Mouse (Mus musculus): ENCODE results near the gene Fbxo24. TPM values are rescaled to one million over a fixed set of nuclear protein-coding genes. Genes with fewer than 3 reads are reported as not detected.
A peak's percentile ranks its signal among the peaks of the same experiment; 100 is the strongest.

The Fbxo24 gene
- total RNA-seq, 2 experiments from 2014 or later = not detected

GRCm38 (mm10) chr5:137609292-137609691 is 19.5 kb downstream of the Fbxo24 start:
- no peak for ATAC-seq (replicated peaks; ENCODE audit: low FRiP score, poor library complexity, severe bottlenecking)

- no peak for ATAC-seq (replicated peaks; ENCODE audit: low FRiP score, poor library complexity, severe bottlenecking)
These were observed 20.1 kb downstream of the Fbxo24 start for GRCm38 (mm10) chr5:137608654-137609190.

GRCm38 (mm10) chr5:137607860-137608653 is 20.7 kb downstream of the Fbxo24 start:
- no peak for ATAC-seq (replicated peaks; ENCODE audit: low FRiP score, poor library complexity, severe bottlenecking)

- no peak for ATAC-seq (replicated peaks; ENCODE audit: low FRiP score, poor library complexity, severe bottlenecking)
These were observed 27.5 kb downstream of the Fbxo24 start for GRCm38 (mm10) chr5:137601365-137601729.

DNA sequence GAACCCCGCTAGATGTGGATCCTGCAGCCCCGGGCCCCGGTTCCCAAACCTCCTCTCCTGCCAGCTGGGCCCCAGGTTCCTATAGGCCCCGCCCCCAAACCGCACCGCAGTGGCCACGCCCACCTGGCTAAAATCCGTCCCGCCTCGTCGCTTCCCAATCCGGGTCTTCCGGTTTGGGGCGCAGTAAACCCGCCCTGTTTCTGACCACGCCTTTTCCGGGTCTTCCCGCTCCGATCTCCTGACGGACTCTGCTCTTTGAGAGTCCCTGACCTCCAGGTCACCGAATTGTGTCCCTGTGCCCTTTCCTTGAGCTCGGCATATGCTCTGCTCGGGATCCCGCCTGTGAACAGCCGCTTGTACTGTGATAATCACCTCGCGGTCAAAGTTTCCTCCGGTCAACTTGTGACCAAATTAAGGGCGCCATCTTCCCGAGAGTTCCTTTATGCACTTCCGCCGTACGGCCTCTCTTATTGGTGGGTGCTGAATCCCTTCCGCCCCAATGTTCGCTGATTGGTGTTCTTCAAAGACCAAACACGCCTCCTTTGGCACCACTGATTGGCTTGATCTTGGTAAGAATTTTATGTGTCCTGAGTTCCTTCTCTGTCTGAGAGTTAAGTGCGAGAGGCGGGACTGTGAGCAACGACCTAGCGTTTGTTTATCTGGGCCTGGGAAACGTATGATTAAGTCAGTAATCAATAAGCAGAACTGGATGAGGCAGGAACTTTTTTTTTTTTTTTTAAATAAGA is 28.0 kb downstream of the Fbxo24 start, which contains the start of gene Mospd3:
TSS of gene Mospd3 (minus strand) at position 440 of the 746 bp plus-strand sequence.
- peak; percentile 90 for ATAC-seq (replicated peaks; ENCODE audit: low FRiP score, poor library complexity, severe bottlenecking)

- peak; percentile 28 for ATAC-seq (replicated peaks; ENCODE audit: low FRiP score, poor library complexity, severe bottlenecking)
These were observed 28.6 kb downstream of the Fbxo24 start for GRCm38 (mm10) chr5:137600281-137600618.

GRCm38 (mm10) chr5:137599600-137599999 is 29.2 kb downstream of the Fbxo24 start:
- ATAC-seq (replicated peaks; ENCODE audit: low FRiP score, poor library complexity, severe bottlenecking) = no peak

DNA sequence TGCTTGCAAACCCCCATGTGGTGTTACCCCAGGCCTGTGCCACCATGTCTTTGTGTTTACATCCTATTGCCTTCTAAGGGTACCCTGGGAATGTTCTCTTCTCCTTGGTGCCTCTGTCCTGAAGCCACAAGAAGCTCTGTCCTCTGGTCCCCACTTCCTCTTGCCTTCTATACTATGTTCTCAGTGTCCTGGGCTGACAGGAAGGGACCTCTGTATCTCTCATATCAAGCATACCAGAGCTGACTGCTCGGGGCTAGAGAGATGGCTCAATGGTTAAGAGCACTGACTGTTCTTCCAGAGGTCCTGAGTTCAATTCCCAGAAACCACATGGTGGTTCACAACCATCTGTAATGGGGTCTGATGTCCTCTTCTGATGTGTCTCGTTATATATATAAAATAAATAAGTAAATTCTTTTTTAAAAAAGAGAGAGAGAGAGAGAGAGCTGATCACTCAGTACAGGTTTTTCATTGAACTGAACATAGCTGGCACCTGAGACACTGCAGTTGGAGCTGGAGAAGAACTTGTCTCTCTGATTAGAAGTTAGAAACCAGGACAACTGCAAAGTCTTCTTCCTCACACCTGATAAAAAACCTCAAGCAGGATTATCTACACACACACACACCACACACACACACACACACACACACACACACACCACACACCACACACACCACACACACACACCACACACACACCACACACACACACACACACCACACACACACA is 30.5 kb downstream of the Fbxo24 start:
- ATAC-seq (replicated peaks; ENCODE audit: low FRiP score, poor library complexity, severe bottlenecking) = no peak

DNA sequence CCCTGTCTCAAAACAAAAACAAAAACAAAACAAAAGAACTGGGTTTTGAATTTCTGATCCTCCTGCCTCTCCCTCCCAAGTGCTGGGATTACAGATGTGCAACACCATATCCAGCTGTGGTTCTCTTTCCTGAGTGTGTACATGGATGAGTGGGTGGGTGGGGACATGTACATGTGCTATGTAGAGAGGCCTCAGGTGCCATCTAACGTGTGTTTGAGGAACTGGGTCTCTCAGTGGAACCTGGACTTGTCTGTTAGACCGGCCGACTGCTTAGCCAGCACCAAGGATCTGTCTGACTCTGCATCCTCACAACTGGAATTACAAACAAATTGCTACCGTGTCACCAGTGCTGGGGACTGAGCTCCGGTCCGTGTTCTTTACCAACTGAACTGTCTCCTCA is 31.2 kb downstream of the Fbxo24 start:
- no peak for ATAC-seq (replicated peaks; ENCODE audit: low FRiP score, poor library complexity, severe bottlenecking)

DNA sequence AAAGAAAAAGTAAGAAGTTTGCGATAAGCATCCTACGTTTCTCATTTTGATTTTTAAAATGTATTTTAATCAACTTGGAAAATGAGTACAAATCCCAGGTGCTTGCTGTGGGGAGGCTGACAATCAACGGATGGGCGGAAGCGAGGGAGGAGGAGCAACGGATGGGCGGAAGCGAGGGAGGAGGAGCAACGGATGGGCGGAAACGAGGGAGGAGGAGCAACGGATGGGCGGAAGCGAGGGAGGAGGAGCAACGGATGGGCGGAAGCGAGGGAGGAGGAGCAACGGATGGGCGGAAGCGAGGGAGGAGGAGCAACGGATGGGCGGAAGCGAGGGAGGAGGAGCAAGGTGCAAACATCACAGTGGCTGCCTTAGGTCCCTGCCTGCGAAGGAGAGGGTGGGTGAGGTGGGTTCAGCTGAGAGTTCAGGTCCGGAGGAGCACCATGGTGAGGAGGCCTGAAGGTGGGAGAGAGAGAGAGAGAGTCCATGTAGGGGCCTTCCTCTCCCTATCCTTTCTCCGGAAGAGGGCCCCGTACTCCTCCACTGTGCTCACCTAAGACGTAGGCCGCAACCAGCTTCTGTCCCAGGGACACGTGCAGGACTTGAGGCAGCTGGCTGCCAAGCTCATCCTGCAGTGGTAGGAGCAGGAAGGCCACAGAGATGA is 32.1 kb downstream of the Fbxo24 start:
- ATAC-seq (replicated peaks; ENCODE audit: low FRiP score, poor library complexity, severe bottlenecking) = no peak

DNA sequence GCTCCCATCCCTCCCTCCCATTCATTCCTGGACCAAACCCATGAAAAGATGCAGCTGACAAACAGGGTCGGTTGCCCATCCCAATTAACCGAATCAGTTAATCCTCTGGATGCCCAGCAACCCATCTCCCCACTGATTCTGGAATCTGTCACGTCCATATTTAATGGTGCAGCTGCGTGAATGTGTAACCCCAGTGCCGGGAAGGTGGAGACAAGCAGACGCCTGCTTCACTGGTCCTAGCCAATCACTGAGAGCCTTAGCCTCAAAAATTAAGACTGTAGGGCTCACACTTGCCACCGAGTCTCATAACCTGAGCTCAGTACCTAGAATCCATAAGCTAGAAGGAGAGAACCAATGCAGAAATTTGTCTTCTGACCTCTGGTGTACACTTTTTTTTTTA is 32.9 kb downstream of the Fbxo24 start:
- ATAC-seq (replicated peaks; ENCODE audit: low FRiP score, poor library complexity, severe bottlenecking) = no peak

- no peak for ATAC-seq (replicated peaks; ENCODE audit: low FRiP score, poor library complexity, severe bottlenecking)
These were observed 38.3 kb downstream of the Fbxo24 start for GRCm38 (mm10) chr5:137590507-137590906.

- peak; percentile 66 for ATAC-seq (replicated peaks; ENCODE audit: low FRiP score, poor library complexity, severe bottlenecking)
These were observed 43.8 kb downstream of the Fbxo24 start for GRCm38 (mm10) chr5:137584976-137585375.

- ATAC-seq (replicated peaks; ENCODE audit: low FRiP score, poor library complexity, severe bottlenecking) = no peak
These were observed 45.1 kb downstream of the Fbxo24 start for GRCm38 (mm10) chr5:137583670-137584169.

DNA sequence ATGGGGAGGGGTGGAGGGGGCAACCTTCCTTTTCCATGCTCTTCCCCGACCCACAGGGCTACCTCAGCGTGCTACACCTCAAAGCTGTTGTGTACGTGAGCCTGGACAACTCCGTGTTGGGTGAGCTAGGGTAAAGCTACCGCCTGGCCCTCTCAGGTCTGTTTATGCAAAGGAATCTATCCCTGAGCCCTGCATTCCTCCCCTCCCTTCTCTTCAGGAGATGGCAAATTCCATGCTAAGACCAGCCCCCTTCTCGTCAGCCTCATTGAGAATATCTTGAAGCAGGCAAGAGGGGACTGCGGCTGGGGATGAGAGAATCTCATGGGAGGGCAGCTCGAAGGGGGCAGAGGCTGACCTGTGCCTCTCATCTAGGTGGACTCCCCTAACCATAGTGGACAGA is 46.1 kb downstream of the Fbxo24 start:
- ATAC-seq (replicated peaks; ENCODE audit: low FRiP score, poor library complexity, severe bottlenecking) = no peak

DNA sequence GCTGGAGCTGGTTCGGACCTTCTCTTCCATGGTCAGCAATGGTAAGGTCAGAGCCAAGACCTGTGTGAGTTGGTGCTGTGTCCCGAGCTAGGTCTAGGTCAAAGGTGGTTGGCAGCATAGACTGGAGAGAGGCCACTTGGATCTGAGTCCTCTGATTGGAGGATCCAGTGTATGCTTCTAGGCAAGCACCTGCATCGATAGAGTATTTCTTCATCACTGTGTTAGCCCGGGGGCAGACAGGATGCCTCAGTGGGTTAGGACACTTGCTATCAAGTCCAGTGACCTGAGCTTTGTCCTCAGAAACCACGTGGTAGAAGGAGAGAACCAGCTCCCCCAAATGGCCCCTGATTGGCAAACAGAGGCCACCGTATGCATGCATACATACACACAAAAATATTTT is 48.6 kb downstream of the Fbxo24 start:
- ATAC-seq (replicated peaks; ENCODE audit: low FRiP score, poor library complexity, severe bottlenecking) = no peak

- no peak for ATAC-seq (replicated peaks; ENCODE audit: low FRiP score, poor library complexity, severe bottlenecking)
These were observed 54.3 kb downstream of the Fbxo24 start for GRCm38 (mm10) chr5:137574470-137574901.

GRCm38 (mm10) chr5:137570691-137571586 is 57.9 kb downstream of the Fbxo24 start:
- ATAC-seq (replicated peaks; ENCODE audit: low FRiP score, poor library complexity, severe bottlenecking) = peak; percentile 75

DNA sequence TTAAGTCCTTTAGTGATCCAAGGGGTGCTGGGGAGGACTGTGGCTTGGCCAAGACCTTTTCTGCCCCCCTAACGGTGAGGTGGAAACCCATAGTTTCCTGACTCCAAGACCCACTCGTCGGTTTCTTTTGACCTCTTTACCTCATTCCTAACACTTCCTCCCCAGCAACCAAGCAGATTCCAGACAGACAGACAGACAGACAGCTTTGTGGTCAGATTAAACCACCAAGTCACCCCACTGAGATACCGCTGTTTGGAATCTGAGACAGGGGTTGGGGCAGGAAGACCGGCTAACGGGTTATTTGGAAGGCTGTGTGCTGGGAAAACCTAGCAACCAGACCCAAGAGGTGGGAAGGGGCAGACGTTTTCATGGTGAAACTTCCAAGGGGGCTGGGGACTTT is 58.6 kb downstream of the Fbxo24 start:
- no peak; the same call in 1 of the 2 replicates for ATAC-seq (replicated peaks; ENCODE audit: low FRiP score, poor library complexity, severe bottlenecking)

Data from erythroblast, adult 5-6 weeks (primary cell).